Comparison of ENCODE assay signal across 34 mouse cellular contexts in genomic region chr17:63212018-63212417, GRCm38 (mm10).
"Had no signal": no experiment of that assay in that cellular context is flagged by ENCODE, and none has a peak within 500 bp of the region (broad histone marks: within the 10 kb centered on the region; RNA-seq: fewer than 3 reads in every experiment).

No protein-coding gene starts in this region.

- H3K27me3 ChIP-seq: heart, embryonic 12.5 days; heart, embryonic 13.5 days; heart, embryonic 15.5 days; hindbrain, embryonic 12.5 days; hindbrain, embryonic 13.5 days; hindbrain, embryonic 15.5 days; intestine, embryonic 15.5 days; kidney, embryonic 15.5 days had no signal

- H3K36me3 ChIP-seq: heart, embryonic 15.5 days; hindbrain, embryonic 10.5 days; hindbrain, embryonic 12.5 days; hindbrain, embryonic 15.5 days; intestine, embryonic 15.5 days; kidney, embryonic 15.5 days had no signal

- DNase-seq: heart, postnatal 14 days; heart, postnatal 36 days; heart, postnatal 4 days; kidney, adult 11 months; kidney, adult 18-20 months; kidney, adult 2 months; kidney, adult 8-10 months; kidney, adult 9 months; kidney, postnatal 10 days; kidney, postnatal 14 days; kidney, postnatal 25 days; kidney, postnatal 36 days; kidney, postnatal 4 days; layer of hippocampus, adult 9-11 months; layer of hippocampus, postnatal 36 days had no signal

- H3K9ac ChIP-seq: heart, embryonic 12.5 days; heart, embryonic 13.5 days; heart, embryonic 15.5 days; hindbrain, embryonic 12.5 days; hindbrain, embryonic 13.5 days; hindbrain, embryonic 14.5 days; hindbrain, embryonic 15.5 days; intestine, embryonic 15.5 days; kidney, embryonic 15.5 days had no signal

- H3K9me3 ChIP-seq: heart, embryonic 15.5 days; hindbrain, embryonic 10.5 days; hindbrain, embryonic 12.5 days; hindbrain, embryonic 13.5 days; hindbrain, embryonic 15.5 days; intestine, embryonic 15.5 days; kidney, embryonic 15.5 days had no signal

- H3K4me2 ChIP-seq: heart, embryonic 11.5 days; heart, embryonic 12.5 days; heart, embryonic 13.5 days; heart, embryonic 15.5 days; hindbrain, embryonic 12.5 days; hindbrain, embryonic 13.5 days; hindbrain, embryonic 14.5 days; hindbrain, embryonic 15.5 days; intestine, embryonic 15.5 days; kidney, embryonic 15.5 days had no signal

- H3K27ac ChIP-seq: heart, embryonic 13.5 days; heart, embryonic 15.5 days; hindbrain, embryonic 10.5 days; hindbrain, embryonic 12.5 days; hindbrain, embryonic 13.5 days; hindbrain, embryonic 14.5 days; hindbrain, embryonic 15.5 days; hindbrain, postnatal 0 days; intestine, embryonic 15.5 days; kidney, embryonic 15.5 days; kidney, postnatal 0 days; layer of hippocampus, adult 2 months had no signal

- ATAC-seq: hindbrain, embryonic 16.5 days; hindbrain, postnatal 0 days; inflammation-experienced regulatory T-cells, adult 6 months; intestine, embryonic 15.5 days; intestine, embryonic 16.5 days; intestine, postnatal 0 days had no signal

- H3K4me3 ChIP-seq: heart, embryonic 12.5 days; heart, embryonic 13.5 days; heart, embryonic 15.5 days; hindbrain, embryonic 10.5 days; hindbrain, embryonic 12.5 days; hindbrain, embryonic 13.5 days; hindbrain, embryonic 15.5 days; intestine, embryonic 15.5 days; kidney, embryonic 15.5 days; layer of hippocampus, adult 2 months; left cerebral cortex, adult 2 months had no signal

- H3K4me1 ChIP-seq: heart, embryonic 12.5 days; heart, embryonic 13.5 days; heart, embryonic 15.5 days; hindbrain, embryonic 10.5 days; hindbrain, embryonic 12.5 days; hindbrain, embryonic 13.5 days; hindbrain, embryonic 15.5 days; intestine, embryonic 15.5 days had no signal
